Mouse (Mus musculus) CH12.LX (cell line): ENCODE measurements around the gene Ager. TPM values are rescaled to one million over a fixed set of nuclear protein-coding genes. Genes with fewer than 3 reads are reported as not detected.

Source experiments
- DNase-seq: peaks from one replicate; pipeline ENCODE4 v3.0.0-alpha.2; 2013; ENCODE audit errors: extremely low read depth
- H3K27ac ChIP-seq: 2 replicates; pipeline ENCODE4 v1.5.1; 2012; ENCODE audit warnings: low read depth, mild to moderate bottlenecking, control low read depth, moderate library complexity; ENCODE audit not compliant: insufficient read depth
- H3K27me3 ChIP-seq: replicated peaks from 2 replicates; pipeline ENCODE3; 2012; ENCODE audit warnings: inconsistent platforms
- H3K36me3 ChIP-seq, 2 experiments: replicated peaks in 1 of 2; 2 replicates each; pipeline versions ENCODE3 to v1.6.1; 2012; ENCODE audit warnings: inconsistent platforms in 1 of 2, low read length in 1 of 2, mild to moderate bottlenecking in 1 of 2, mixed read lengths in 1 of 2, moderate library complexity in 1 of 2; ENCODE audit not compliant: control insufficient read depth in 1 of 2, insufficient read depth in 1 of 2
- H3K4me1 ChIP-seq, 2 experiments: 2 replicates each; pipeline ENCODE4 v1.6.1; 2012; ENCODE audit warnings: inconsistent platforms in 1 of 2, moderate library complexity in 1 of 2; ENCODE audit not compliant: insufficient read depth in 2 of 2, control insufficient read depth in 1 of 2
- H3K4me2 ChIP-seq: 2 replicates; pipeline ENCODE4 v1.6.1; 2012; ENCODE audit warnings: low read depth, mild to moderate bottlenecking, control low read depth; ENCODE audit not compliant: poor library complexity, insufficient read depth, severe bottlenecking
- H3K4me3 ChIP-seq, 3 experiments: fragments of 150-350 bp in 1 of 3; sonication (generic) in 1 of 3; replicated peaks in 1 of 3; 2 replicates each; pipeline versions ENCODE3 to v1.5.1; 2011 to 2012; ENCODE audit warnings: low read depth in 2 of 3, low read length in 2 of 3, mild to moderate bottlenecking in 2 of 3, moderate library complexity in 2 of 3, control low read depth in 1 of 3, improper control_type of control experiment in 1 of 3, inconsistent platforms in 1 of 3, mixed read lengths in 1 of 3; ENCODE audit not compliant: poor library complexity in 1 of 3
- H3K79me2 ChIP-seq: replicated peaks from 2 replicates; pipeline ENCODE4 v1.6.1; 2012; ENCODE audit warnings: mild to moderate bottlenecking, moderate library complexity; ENCODE audit not compliant: control insufficient read depth, poor library complexity, insufficient read depth, severe bottlenecking; ENCODE audit errors: extremely low read depth
- H3K9ac ChIP-seq: 2 replicates; pipeline ENCODE4 v1.6.1; 2012; ENCODE audit warnings: low read depth, mild to moderate bottlenecking, control low read depth, moderate library complexity; ENCODE audit not compliant: insufficient read depth
- H3K9me3 ChIP-seq: replicated peaks from 2 replicates; pipeline ENCODE3; 2012; ENCODE audit warnings: low read length, inconsistent platforms, mixed read lengths
- BHLHE40 ChIP-seq: IDR thresholded peaks from 2 replicates; pipeline ENCODE4 v1.6.1; 2011; ENCODE audit warnings: mild to moderate bottlenecking, low read depth, low read length, improper control_type of control experiment
- CHD1 ChIP-seq: IDR thresholded peaks from 2 replicates; pipeline ENCODE4 v1.6.1; 2012; ENCODE audit warnings: low read depth, low read length, improper control_type of control experiment, inconsistent platforms
- CHD2 ChIP-seq: IDR thresholded peaks from 2 replicates; pipeline ENCODE4 v1.6.1; 2011; ENCODE audit warnings: low read length, improper control_type of control experiment
- CTCF ChIP-seq, 2 experiments: IDR thresholded peaks in 1 of 2; conservative IDR thresholded peaks in 1 of 2; 2 replicates each; pipeline ENCODE4 v1.5.1; 2011 to 2012; ENCODE audit warnings: low read depth in 2 of 2, low read length in 2 of 2, improper control_type of control experiment in 1 of 2, inconsistent platforms in 1 of 2, mild to moderate bottlenecking in 1 of 2, moderate library complexity in 1 of 2
- E2F4 ChIP-seq: IDR thresholded peaks from 2 replicates; pipeline ENCODE4 v1.6.1; 2011; ENCODE audit warnings: low read depth, low read length, improper control_type of control experiment; ENCODE audit not compliant: insufficient replicate concordance
- HCFC1 ChIP-seq: IDR thresholded peaks from 2 replicates; pipeline ENCODE4 v1.6.1; 2012; ENCODE audit warnings: low read depth, mild to moderate bottlenecking, inconsistent platforms, low read length, improper control_type of control experiment
- IRF4 ChIP-seq: IDR thresholded peaks from 2 replicates; pipeline ENCODE4 v1.6.1; 2014; ENCODE audit warnings: low read depth, mild to moderate bottlenecking, inconsistent platforms, low read length, improper control_type of control experiment
- JUN ChIP-seq: IDR thresholded peaks from 2 replicates; pipeline ENCODE4 v1.6.1; 2011; ENCODE audit warnings: low read depth, mild to moderate bottlenecking, low read length, improper control_type of control experiment, moderate library complexity; ENCODE audit not compliant: insufficient read depth
- JUND ChIP-seq: conservative IDR thresholded peaks from 2 replicates; pipeline ENCODE4 v1.6.1; 2011; ENCODE audit warnings: low read depth, low read length, improper control_type of control experiment
- MAFK ChIP-seq: IDR thresholded peaks from 2 replicates; pipeline ENCODE4 v1.6.1; 2011; ENCODE audit warnings: low read length, improper control_type of control experiment; ENCODE audit not compliant: insufficient replicate concordance
- MAX ChIP-seq: IDR thresholded peaks from 2 replicates; pipeline ENCODE4 v1.6.1; 2011; ENCODE audit warnings: low read length, improper control_type of control experiment
- MAZ ChIP-seq: IDR thresholded peaks from 2 replicates; pipeline ENCODE4 v1.6.1; 2012; ENCODE audit warnings: low read depth, mild to moderate bottlenecking, inconsistent platforms, low read length, improper control_type of control experiment, moderate library complexity
- MYC ChIP-seq: IDR thresholded peaks from 2 replicates; pipeline ENCODE4 v1.6.1; 2011; ENCODE audit warnings: low read depth, mild to moderate bottlenecking, improper control_type of control experiment, low read length
- NELFE ChIP-seq: IDR thresholded peaks from 2 replicates; pipeline ENCODE4 v1.6.1; 2011; ENCODE audit warnings: low read depth, low read length, improper control_type of control experiment
- POLR2A ChIP-seq: IDR thresholded peaks from 2 replicates; pipeline ENCODE4 v1.6.1; 2011; ENCODE audit warnings: low read depth, mild to moderate bottlenecking, improper control_type of control experiment, low read length
- POLR2AphosphoS2 ChIP-seq: IDR thresholded peaks from 2 replicates; pipeline ENCODE4 v1.6.1; 2011; ENCODE audit warnings: low read depth, low read length, improper control_type of control experiment
- RCOR1 ChIP-seq: conservative IDR thresholded peaks from 2 replicates; pipeline ENCODE4 v1.6.1; 2012; ENCODE audit warnings: low read depth, mild to moderate bottlenecking, inconsistent platforms, low read length, improper control_type of control experiment
- TCF12 ChIP-seq: IDR thresholded peaks from 2 replicates; pipeline ENCODE4 v1.6.1; 2014; ENCODE audit warnings: low read depth, mild to moderate bottlenecking, inconsistent platforms, low read length, improper control_type of control experiment
- UBTF ChIP-seq: IDR thresholded peaks from 2 replicates; pipeline ENCODE4 v1.6.1; 2012; ENCODE audit warnings: low read depth, mild to moderate bottlenecking, inconsistent platforms, low read length, improper control_type of control experiment, moderate library complexity
- USF1 ChIP-seq: IDR thresholded peaks from 2 replicates; pipeline ENCODE4 v1.6.1; 2014; ENCODE audit warnings: low read depth, mild to moderate bottlenecking, inconsistent platforms, low read length, improper control_type of control experiment
- USF2 ChIP-seq: conservative IDR thresholded peaks from 2 replicates; pipeline ENCODE4 v1.6.1; 2011; ENCODE audit warnings: low read depth, low read length, improper control_type of control experiment
- dilution Hi-C: fragments of 300-500 bp; cut with MboI; formaldehyde crosslinking; loops from 2 replicates; pipeline ENCODE4 v1.14.3; 2020; ENCODE audit warnings: low sequenced_read_pairs; ENCODE audit not compliant: extremely low pct_unique_long_range_greater_than_20kb, extremely low pct_ligation_motif_present
- in situ Hi-C: fragments of 300-500 bp; cut with MboI; formaldehyde crosslinking; loops from 3 replicates; pipeline ENCODE4 v1.14.3; 2019; ENCODE audit warnings: low sequenced_read_pairs, low pct_ligation_motif_present, low pct_unique_long_range_greater_than_20kb, mixed read lengths
- polyA plus RNA-seq: library from polyadenylated mRNA; unstranded; fragments of >175 nt; gene quantifications from 2 replicates; pipeline ENCODE4 v1.2.1, GENCODE M21; 2012; ENCODE audit warnings: low read depth; ENCODE audit not compliant: insufficient read length
- total RNA-seq, 2 experiments: library from RNA; depleted of rRNA; stranded (reverse); fragments of 300-350 nt in 1 of 2; fragments of >200 nt in 1 of 2; gene quantifications; 2 replicates each; pipeline ENCODE4 v1.2.3; 2012 to 2014

Gene Ager
- total and polyA plus RNA-seq, 3 experiments = 0.55 to 3.5 (median 0.81) TPM

- H3K36me3 ChIP-seq = no peaks in the 10 kb centered on the region
- dilution Hi-C loops = no loop called here
- H3K4me1 ChIP-seq = peaks cover 2 to 3% of the 10 kb centered on the region in 2 experiments; a peak in 2 of 4 replicates
Measured at GRCm38 (mm10) chr17:34624981-34625380, 27.3 kb downstream of the Ager start.

GRCm38 (mm10) chr17:34626062-34626772 is 28.6 kb downstream of the Ager start:
- Histone ChIP-seq H3K36me3 (no peaks in the 10 kb centered on the region), H3K27me3 (peaks cover 45% of the 10 kb centered on the region), H3K79me2 (no peaks in the 10 kb centered on the region), H3K9ac (no peak overlapping the region), H3K27ac (no peak overlapping the region), H3K4me1 (peaks cover 2 to 3% of the 10 kb centered on the region in 2 experiments; a peak in 2 of 4 replicates), H3K4me2 (no peak overlapping the region), H3K4me3 (no peak overlapping the region), H3K9me3 (peaks cover 2% of the 10 kb centered on the region)
- in situ Hi-C loops (no loop called here), dilution Hi-C loops (no loop called here)
- TF ChIP-seq TCF12 (no peak), MAX (no peak), POLR2A (no peak), POLR2AphosphoS2 (no peak), HCFC1 (no peak), IRF4 (no peak)
- DNase-seq = no peak

More at GRCm38 (mm10) chr17:34624981-34625380, 27.3 kb downstream of the Ager start:
- no peak for TF ChIP-seq UBTF
- TF ChIP-seq BHLHE40 = no peak
- no peak for TF ChIP-seq MAZ
- TF ChIP-seq JUND = no peak
- no peak for TF ChIP-seq MAFK
- no peak for TF ChIP-seq CHD1
- TF ChIP-seq E2F4 = no peak
- TF ChIP-seq CHD2 = no peak
- no peak for TF ChIP-seq MAX
- no peak for TF ChIP-seq MYC
- TF ChIP-seq IRF4 = no peak
- TF ChIP-seq JUN = no peak
- no peak for TF ChIP-seq NELFE
- TF ChIP-seq USF2 = no peak
- TF ChIP-seq USF1 = no peak
- no peak for TF ChIP-seq RCOR1
- no peak for TF ChIP-seq CTCF (conservative IDR thresholded peaks at IDR 0.05 in 1 of 2, IDR thresholded peaks at IDR 0.05 in 1 of 2; ENCODE audit: low read depth in 2 of 2, low read length in 2 of 2)
- Histone ChIP-seq H3K4me3 (no peak overlapping the region), H3K4me2 (no peak overlapping the region), H3K27ac (no peak overlapping the region), H3K79me2 (no peaks in the 10 kb centered on the region), H3K9ac (no peak overlapping the region), H3K27me3 (peaks cover 45% of the 10 kb centered on the region), H3K9me3 (peaks cover 2% of the 10 kb centered on the region)
- no peak for DNase-seq
- in situ Hi-C loops = no loop called here
